ENCODE assay signal across 8 mouse cellular contexts in genomic region chr4:89875375-89876055, GRCm38 (mm10).
DNase-seq lines count a peak whose midpoint lies in the region; ATAC-seq lines count a peak whose summit lies in the region.
"Not testable (repeated sequence)": the region's sequence is repeated elsewhere in the genome, so short reads cannot be mapped to it uniquely, and the experiment has no call there.

No protein-coding gene starts in this region.

- ATAC-seq in lung, embryonic 16.5 days (ENCODE audit: low read depth), result 0 out of 2 replicates have a peak, but pooled peaks have one; percentile 26
- peak; percentile 86 for ATAC-seq in neural tube, embryonic 13.5 days (ENCODE audit: low read depth)

- not testable (repeated sequence) for H3K27ac ChIP-seq in lung, embryonic 16.5 days (ENCODE audit: low read length); neural tube, embryonic 13.5 days (replicated peaks)

- not testable (repeated sequence) for H3K36me3 ChIP-seq in lung, embryonic 16.5 days (ENCODE audit: control insufficient read depth, insufficient read depth, low read length); neural tube, embryonic 13.5 days

- H3K4me1 ChIP-seq in lung, embryonic 16.5 days (replicated peaks; ENCODE audit: control insufficient read depth, insufficient read depth, low read length); neural tube, embryonic 13.5 days (replicated peaks): not testable (repeated sequence)

- not testable (repeated sequence) for H3K27me3 ChIP-seq in lung, embryonic 16.5 days (ENCODE audit: control insufficient read depth, insufficient read depth, low read depth, low read length); neural tube, embryonic 13.5 days

- H3K9me3 ChIP-seq in lung, embryonic 16.5 days (ENCODE audit: control insufficient read depth, low read length); neural tube, embryonic 13.5 days: not testable (repeated sequence)

- WGBS in lung, embryonic 16.5 days, result 31% methylated on average over 6 of the region's 15 CpGs
- WGBS in neural tube, embryonic 13.5 days, result 30% methylated on average over 8 of the region's 15 CpGs

- H3K4me2 ChIP-seq in lung, embryonic 16.5 days (ENCODE audit: low read depth, low read length), result not testable (repeated sequence)
- H3K4me2 ChIP-seq in neural tube, embryonic 13.5 days, result peak overlapping the region; percentile 31; the same call in 1 of the 2 replicates

- not testable (repeated sequence) for H3K4me3 ChIP-seq in lung, embryonic 16.5 days (ENCODE audit: low read length); neural tube, embryonic 13.5 days

- not testable (repeated sequence) for H3K9ac ChIP-seq in lung, embryonic 16.5 days (ENCODE audit: low read length); neural tube, embryonic 13.5 days

- peak; percentile 3 to 20 for DNase-seq in adrenal gland, adult (ENCODE audit: inconsistent age in 2 of 2, low spot score in 1 of 2)
- DNase-seq in embryo, embryonic 10 days (ENCODE audit: low spot score), result peak; percentile 23
- peak; percentile 4 to 12 for DNase-seq in frontal cortex, postnatal 14 days (ENCODE audit: low spot score in 2 of 2)
- DNase-seq in induced T-regulatory cell, adult 2 months (ENCODE audit: low read depth), result peak; percentile 65
- DNase-seq in layer of hippocampus, postnatal 10 days (ENCODE audit: low spot score in 2 of 2), result peak; percentile 12 to 16
- peak; percentile 21 for DNase-seq in thymus, postnatal 4 days

Comparison
In these comparisons a context has a peak if more than half of its experiments do, and no peak if none do; other contexts are left out.
1. DNase-seq: peak in every context shown above with its lines; median percentile 65 in induced T-regulatory cell, adult 2 months; 23 in embryo, embryonic 10 days; 21 in thymus, postnatal 4 days; 14 in layer of hippocampus, postnatal 10 days; 12 in adrenal gland, adult; 8 in frontal cortex, postnatal 14 days.